In genomic region chr2:132587240-132587779, GRCm38 (mm10) we compare ENCODE assay signal across 7 mouse cellular contexts. TPM values are rescaled to one million over a fixed set of nuclear protein-coding genes. Genes with fewer than 3 reads are reported as not detected.
DNase-seq lines count a peak whose midpoint lies in the region; ATAC-seq and TF ChIP-seq lines count a peak whose summit lies in the region.

Gene Gpcpd1, minus strand, starts transcription at chr2:132587729.

- no peak within 1 kb of the TSS for H3K27ac ChIP-seq in hindbrain, embryonic 16.5 days (ENCODE audit: low read depth, low read length)
- no peak within 1 kb of the TSS for H3K27ac ChIP-seq in macrophage

- H3K4me2 ChIP-seq in hindbrain, embryonic 16.5 days (ENCODE audit: low read length) = no peak within 1 kb of the TSS

- ATAC-seq in G1E (ENCODE audit: extremely low read depth, insufficient number of reproducible peaks, low FRiP score, poor library complexity, severe bottlenecking) = no peak
- no peak for ATAC-seq in hindbrain, embryonic 16.5 days

- no peak for DNase-seq in G1E (ENCODE audit: low spot score)
- no peak for DNase-seq in adrenal gland, postnatal 10 days
- DNase-seq in gastrocnemius, adult 8-10 months (ENCODE audit: low spot score in 2 of 2) = no peak
- DNase-seq in c-Kit-positive CD71-positive TER-119-positive erythroid progenitor cells, embryonic 14.5 days (ENCODE audit: low spot score) = no peak
- no peak for DNase-seq in retina, postnatal 1 day

- H3K36me3 ChIP-seq in G1E (replicated peaks) = no peaks in the 10 kb centered on the region
- H3K36me3 ChIP-seq in hindbrain, embryonic 16.5 days (ENCODE audit: control insufficient read depth, insufficient read depth, low read length) = no peaks in the 10 kb centered on the region
- no peaks in the 10 kb centered on the region for H3K36me3 ChIP-seq in macrophage (ENCODE audit: inconsistent target)

- no peaks in the 10 kb centered on the region for H3K9me3 ChIP-seq in G1E (replicated peaks)
- no peaks in the 10 kb centered on the region for H3K9me3 ChIP-seq in hindbrain, embryonic 16.5 days (ENCODE audit: control insufficient read depth, low read length)

- peaks cover 7% of the 10 kb centered on the region for H3K27me3 ChIP-seq in G1E (ENCODE audit: insufficient read depth, low read length)
- no peaks in the 10 kb centered on the region for H3K27me3 ChIP-seq in hindbrain, embryonic 16.5 days (replicated peaks; ENCODE audit: control insufficient read depth, insufficient read depth, low read length)

- 93% methylated on average over 7 of the region's 7 CpGs for WGBS in hindbrain, embryonic 16.5 days
- 94% methylated on average over 7 of the region's 7 CpGs for WGBS in macrophage (ENCODE audit: missing documents)

- H3K4me1 ChIP-seq in G1E (ENCODE audit: insufficient read depth, low read depth, low read length) = peaks cover 24% of the 10 kb centered on the region
- H3K4me1 ChIP-seq in hindbrain, embryonic 16.5 days (ENCODE audit: control insufficient read depth, insufficient read depth, low read depth, low read length) = peaks cover 5% of the 10 kb centered on the region

- no peaks in the 10 kb centered on the region for H3K79me2 ChIP-seq in macrophage (ENCODE audit: inconsistent target)

- H3K4me3 ChIP-seq in G1E (ENCODE audit: low read depth, low read length) = no peak within 1 kb of the TSS
- H3K4me3 ChIP-seq in hindbrain, embryonic 16.5 days (ENCODE audit: low read length) = no peak within 1 kb of the TSS
- H3K4me3 ChIP-seq in macrophage (ENCODE audit: inconsistent target) = no peak within 1 kb of the TSS

- no peak within 1 kb of the TSS for H3K9ac ChIP-seq in hindbrain, embryonic 16.5 days (ENCODE audit: low read depth, low read length)

- TF ChIP-seq CTCF in G1E (IDR thresholded peaks at IDR 0.05; ENCODE audit: low read depth, low read length) = no peak

RNA-seq across cellular contexts. Expression of gene Gpcpd1, which starts in this region (rescaled TPM):
- total RNA-seq in G1E (2014; fragmentation: Nextera tagmentation) (111 and 154 TPM in 2 replicates), G1E (2017) (37.4 and 47.9 TPM in 2 replicates)
- polyA plus RNA-seq in G1E (2012) (14.6 and 21.7 TPM in 2 replicates), macrophage (2018) (32.8 to 48.7 TPM (median 39.6 TPM) in 3 replicates)
- total RNA-seq in adrenal gland, postnatal 10 days (2021) = 10 to 100 TPM; 32.5 to 46.9 TPM
- total RNA-seq in gastrocnemius, adult 8-10 months (2022) = 100 to 1,000 TPM; 207 to 271 (median 240) TPM
- 68.4 and 69.0 TPM in 2 replicates for polyA plus RNA-seq in hindbrain, embryonic 16.5 days (2015; fragmentation: Nextera tagmentation; extraction: Ambion mirVana)
- total RNA-seq in macrophage (2018; cell fraction: chromatin; rRNA removed) = 100 to 1,000 TPM in 23 of 26 experiments, 10 to 100 TPM in 3; 31.2 to 298 (median 216) TPM
- 10 to 100 TPM; 34.0 to 61.6 (median 45.3) TPM for total RNA-seq in macrophage (2018; cell fraction: cytosol; rRNA removed)
- 100 to 1,000 TPM in 18 of 26 experiments, 10 to 100 TPM in 8; 32.5 to 240 (median 113) TPM for total RNA-seq in macrophage (2018; cell fraction: nucleus; rRNA removed)
